Mouse (Mus musculus): ENCODE results near the gene Kcnd3. TPM values are rescaled to one million over a fixed set of nuclear protein-coding genes. Genes with fewer than 3 reads are reported as not detected.
A peak's percentile ranks its signal among the peaks of the same experiment; 100 is the strongest.

The Kcnd3 gene
- total RNA-seq, 1 experiment from 2014 or later, result 1.2 TPM

- ATAC-seq (replicated peaks in 1 of 2; ENCODE audit: insufficient read depth in 1 of 2, low FRiP score in 2 of 2, low TSS enrichment in 1 of 2, low read depth in 1 of 2, poor library complexity in 2 of 2, severe bottlenecking in 2 of 2), result no peak
These were observed 264.3 kb downstream of the Kcnd3 start for GRCm38 (mm10) chr3:105716353-105717000.

GRCm38 (mm10) chr3:105717856-105718555 is 265.9 kb downstream of the Kcnd3 start:
- no peak for ATAC-seq (replicated peaks in 1 of 2; ENCODE audit: insufficient read depth in 1 of 2, low FRiP score in 2 of 2, low TSS enrichment in 1 of 2, low read depth in 1 of 2, poor library complexity in 2 of 2, severe bottlenecking in 2 of 2)

DNA sequence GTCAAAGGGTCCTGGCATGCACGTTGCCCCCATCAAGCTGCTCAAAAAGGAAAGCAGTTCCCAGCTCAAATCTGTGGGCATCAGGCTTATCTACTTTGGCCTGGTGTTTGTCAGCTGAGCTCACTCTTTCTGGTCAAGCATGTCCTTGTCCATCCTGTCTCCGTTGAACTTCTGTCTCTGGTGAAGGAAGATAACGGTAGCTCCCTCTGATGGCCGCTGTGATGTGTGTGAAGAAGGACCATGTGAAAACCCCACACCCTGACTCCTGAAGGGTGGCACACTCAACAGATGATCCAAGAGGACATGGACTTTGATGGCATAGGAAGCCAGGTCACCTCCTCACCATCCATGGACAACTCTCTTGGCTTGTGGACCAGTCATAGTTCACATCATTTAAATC is 266.6 kb downstream of the Kcnd3 start:
- no peak for ATAC-seq (replicated peaks in 1 of 2; ENCODE audit: insufficient read depth in 1 of 2, low FRiP score in 2 of 2, low TSS enrichment in 1 of 2, low read depth in 1 of 2, poor library complexity in 2 of 2, severe bottlenecking in 2 of 2)

- ATAC-seq (replicated peaks in 1 of 2; ENCODE audit: insufficient read depth in 1 of 2, low FRiP score in 2 of 2, low TSS enrichment in 1 of 2, low read depth in 1 of 2, poor library complexity in 2 of 2, severe bottlenecking in 2 of 2), result 0 out of 4 replicates have a peak, but pooled peaks of 1 of the 2 experiments have one; percentile 14
These were observed 267.8 kb downstream of the Kcnd3 start for GRCm38 (mm10) chr3:105719979-105720378.

- ATAC-seq (replicated peaks in 1 of 2; ENCODE audit: insufficient read depth in 1 of 2, low FRiP score in 2 of 2, low TSS enrichment in 1 of 2, low read depth in 1 of 2, poor library complexity in 2 of 2, severe bottlenecking in 2 of 2), result no peak
These were observed 268.4 kb downstream of the Kcnd3 start for GRCm38 (mm10) chr3:105720514-105720913.

DNA sequence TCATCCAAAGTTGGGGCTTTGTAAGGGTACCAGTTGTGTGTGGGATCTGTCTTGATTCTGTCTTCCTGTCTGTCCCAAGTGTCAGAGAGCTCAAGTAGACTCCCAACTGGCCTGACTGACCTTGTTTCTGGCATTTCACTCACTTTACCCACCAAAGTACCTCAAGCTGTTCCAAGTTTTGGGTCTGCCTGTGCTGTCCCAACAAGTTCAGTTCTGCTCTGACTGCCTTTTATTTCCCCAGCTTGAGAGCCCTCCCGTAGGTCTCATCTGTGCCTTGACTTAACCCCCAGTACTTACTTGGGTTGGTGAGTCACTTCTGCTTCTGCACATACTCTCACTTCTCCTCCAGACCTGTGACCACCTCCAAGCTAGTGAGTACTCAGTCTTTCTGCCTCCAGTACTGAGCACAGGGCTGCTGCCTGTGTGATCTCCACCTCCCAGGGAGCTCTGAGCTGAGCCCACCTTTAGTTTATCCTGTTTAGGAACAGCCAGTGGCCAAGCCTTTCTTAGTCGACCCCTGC is 269.6 kb downstream of the Kcnd3 start:
- peak in 1 of 2 experiments; percentile 23; a peak in 1 of 4 replicates for ATAC-seq (replicated peaks in 1 of 2; ENCODE audit: insufficient read depth in 1 of 2, low FRiP score in 2 of 2, low TSS enrichment in 1 of 2, low read depth in 1 of 2, poor library complexity in 2 of 2, severe bottlenecking in 2 of 2)

GRCm38 (mm10) chr3:105722510-105722909 is 270.4 kb downstream of the Kcnd3 start:
- no peak for ATAC-seq (replicated peaks in 1 of 2; ENCODE audit: insufficient read depth in 1 of 2, low FRiP score in 2 of 2, low TSS enrichment in 1 of 2, low read depth in 1 of 2, poor library complexity in 2 of 2, severe bottlenecking in 2 of 2)

Other genes with a start within 250 kb of the Kcnd3 start
- 41.8 and 51.4 TPM in 2 replicates for gene Ddx20, start 235.2 kb downstream of the Kcnd3 start, total RNA-seq (2017)

Measured in hematopoietic stem cell, adult 5-6 weeks (primary cell).